ENCODE assay signal across 9 mouse cellular contexts in genomic region chr8:11632406-11632805, GRCm38 (mm10). TPM values are rescaled to one million over a fixed set of nuclear protein-coding genes. Genes with fewer than 3 reads are reported as not detected.
A peak's percentile ranks its signal among the peaks of the same experiment; 100 is the strongest.
DNase-seq lines count a peak whose midpoint lies in the region; ATAC-seq and TF ChIP-seq lines count a peak whose summit lies in the region.
"Had no signal": no experiment of that assay in that cellular context is flagged by ENCODE, and none has a peak within 500 bp of the region (broad histone marks: within the 10 kb centered on the region; RNA-seq: fewer than 3 reads in every experiment).

No protein-coding gene starts in this region.

- DNase-seq in urinary bladder, adult 18-20 months (ENCODE audit: low spot score in 2 of 2) = peak; percentile 35 to 58
- no peak for DNase-seq in urinary bladder, postnatal 10 days (ENCODE audit: low spot score)
- DNase-seq in gastrocnemius, postnatal 36 days = peak; percentile 36 to 40
- peak; percentile 85 for DNase-seq in kidney, adult 2 months
- peak; percentile 74 for DNase-seq in lung, postnatal 10 days
- no peak for DNase-seq in Muller cell, postnatal 12 days (ENCODE audit: inconsistent ontology term)
- DNase-seq in right cerebral cortex, postnatal 36 days (ENCODE audit: low spot score in 2 of 2) = no peak

- no peaks in the 10 kb centered on the region; the same call in none of the 2 replicates for H3K36me3 ChIP-seq in kidney, adult 2 months (ENCODE audit: control insufficient read depth, insufficient read depth, low read length)

- no peak for TF ChIP-seq POLR2A in kidney, adult 2 months (IDR thresholded peaks at IDR 0.05; ENCODE audit: low read depth, low read length)

- H3K4me1 ChIP-seq in kidney, adult 2 months (ENCODE audit: control insufficient read depth, insufficient read depth, low read length) = peaks cover 26% of the 10 kb centered on the region

- no peak for ATAC-seq in granulocyte monocyte progenitor cell, adult 5-6 weeks (replicated peaks; ENCODE audit: poor library complexity, severe bottlenecking)

- no peaks in the 10 kb centered on the region for H3K27me3 ChIP-seq in kidney, adult 2 months (replicated peaks; ENCODE audit: control insufficient read depth, insufficient read depth, low read length)

- 3% methylated on average over 2 of the region's 2 CpGs for WGBS in kidney, adult 2 months

- no peak for TF ChIP-seq CTCF in kidney, adult 2 months (conservative IDR thresholded peaks at IDR 0.05; ENCODE audit: insufficient read depth, insufficient read length, low read depth, low read length)

- H3K4me3 ChIP-seq in kidney, adult 2 months (ENCODE audit: insufficient read depth, low read depth, low read length) = no peak overlapping the region

- 0 out of 2 replicates have a peak overlapping the region, but pooled peaks have one; percentile 48 for H3K27ac ChIP-seq in kidney, adult 2 months (ENCODE audit: insufficient read depth, low read depth, low read length)
- H3K27ac ChIP-seq: liver, embryonic 14.5 days had no signal

- intact Hi-C loops in gastrocnemius, postnatal 36 days (cut with DNase I) = no loop called here

RNA-seq across cellular contexts. Expression of gene Ankrd10, which starts 3.2 kb away (rescaled TPM):
- total RNA-seq in gastrocnemius, postnatal 36 days (2021) = 10 to 100 TPM; 15.8 to 17.7 TPM
- polyA plus RNA-seq in kidney, adult 2 months (2012; rRNA removed) = 36.9 and 45.3 TPM in 2 replicates
- total RNA-seq in granulocyte monocyte progenitor cell, adult 5-6 weeks (2014; fragmentation: Nextera tagmentation) = 100 and 126 TPM in 2 replicates
- 64.6 and 66.0 TPM in 2 replicates for total RNA-seq in granulocyte monocyte progenitor cell, adult 5-6 weeks (2017)

Comparison
In these comparisons a context has a peak if more than half of its experiments do, and no peak if none do; other contexts are left out.
1. DNase-seq: peak in urinary bladder, adult 18-20 months (2 of 2), gastrocnemius, postnatal 36 days (2 of 2), kidney, adult 2 months (single experiment) and lung, postnatal 10 days (single experiment); none in urinary bladder, postnatal 10 days (single experiment), Muller cell, postnatal 12 days (single experiment) and right cerebral cortex, postnatal 36 days (0 of 2).